29 mouse cellular contexts compared by ENCODE assay signal in genomic region chr14:26542136-26542535, GRCm38 (mm10).
"Had no signal": no experiment of that assay in that cellular context is flagged by ENCODE, and none has a peak within 500 bp of the region (broad histone marks: within the 10 kb centered on the region; RNA-seq: fewer than 3 reads in every experiment).

No protein-coding gene starts in this region.

- H3K27me3 ChIP-seq: heart, embryonic 13.5 days; heart, embryonic 15.5 days; hindbrain, embryonic 12.5 days; hindbrain, embryonic 13.5 days; hindbrain, embryonic 15.5 days; intestine, embryonic 15.5 days; kidney, embryonic 15.5 days had no signal

- H3K36me3 ChIP-seq: heart, embryonic 10.5 days; heart, embryonic 12.5 days; heart, embryonic 13.5 days; heart, embryonic 15.5 days; hindbrain, embryonic 10.5 days; hindbrain, embryonic 12.5 days; hindbrain, embryonic 13.5 days; hindbrain, embryonic 15.5 days; intestine, embryonic 15.5 days; kidney, embryonic 15.5 days had no signal

- DNase-seq: heart, postnatal 10 days; heart, postnatal 36 days; heart, postnatal 4 days; kidney, adult 11 months; kidney, adult 18-20 months; kidney, adult 2 months; kidney, adult 8-10 months; kidney, adult 9 months; kidney, postnatal 10 days; kidney, postnatal 14 days; kidney, postnatal 25 days; kidney, postnatal 36 days; kidney, postnatal 4 days; layer of hippocampus, adult 9-11 months; layer of hippocampus, postnatal 36 days had no signal

- H3K4me3 ChIP-seq: heart, embryonic 10.5 days; heart, embryonic 12.5 days; heart, embryonic 13.5 days; heart, embryonic 15.5 days; hindbrain, embryonic 10.5 days; hindbrain, embryonic 12.5 days; hindbrain, embryonic 13.5 days; hindbrain, embryonic 15.5 days; intestine, embryonic 15.5 days; kidney, embryonic 15.5 days; layer of hippocampus, adult 2 months; left cerebral cortex, adult 2 months had no signal

- H3K4me2 ChIP-seq: heart, embryonic 11.5 days; heart, embryonic 12.5 days; heart, embryonic 13.5 days; heart, embryonic 15.5 days; hindbrain, embryonic 12.5 days; hindbrain, embryonic 13.5 days; hindbrain, embryonic 14.5 days; hindbrain, embryonic 15.5 days; intestine, embryonic 15.5 days; kidney, embryonic 15.5 days had no signal
